Mouse (Mus musculus) ZHBTc4 (cell line): ENCODE data around the gene Edn1.

Experiments
- DNase-seq: peaks from one replicate; pipeline ENCODE4 v3.0.0-alpha.2; 2011; ENCODE audit warnings: low read depth, low spot score

Edn1 gene

GRCm38 (mm10) chr13:42315628-42316027 is 14.4 kb downstream of the Edn1 start:
- no peak for DNase-seq

- no peak for DNase-seq
Observed at GRCm38 (mm10) chr13:42317808-42318207, 16.5 kb downstream of the Edn1 start.

- no peak for DNase-seq
Observed at GRCm38 (mm10) chr13:42328576-42328975, 27.3 kb downstream of the Edn1 start.

GRCm38 (mm10) chr13:42331104-42331503 is 29.8 kb downstream of the Edn1 start:
- DNase-seq: no peak

- no peak for DNase-seq
Observed at GRCm38 (mm10) chr13:42334981-42335380, 33.7 kb downstream of the Edn1 start.

GRCm38 (mm10) chr13:42336414-42336813 is 35.1 kb downstream of the Edn1 start:
- no peak for DNase-seq

GRCm38 (mm10) chr13:42337072-42337471 is 35.8 kb downstream of the Edn1 start:
- DNase-seq: no peak

- peak; percentile 69 for DNase-seq
Observed at GRCm38 (mm10) chr13:42339466-42339865, 38.2 kb downstream of the Edn1 start.

- DNase-seq: no peak
Observed at GRCm38 (mm10) chr13:42341871-42342532, 40.7 kb downstream of the Edn1 start.

- DNase-seq: no peak
Observed at GRCm38 (mm10) chr13:42345439-42345838, 44.2 kb downstream of the Edn1 start.

- peak; percentile 93 for DNase-seq
Observed at GRCm38 (mm10) chr13:42346414-42346813, 45.1 kb downstream of the Edn1 start.

- DNase-seq: no peak
Observed at GRCm38 (mm10) chr13:42351675-42352074, 50.4 kb downstream of the Edn1 start.
